Mouse (Mus musculus) intestine, embryonic 16.5 days (tissue): ENCODE measurements around the gene Myg1. TPM values are rescaled to one million over a fixed set of nuclear protein-coding genes. Genes with fewer than 3 reads are reported as not detected.
"Not testable (repeated sequence)": the region's sequence is repeated elsewhere in the genome, so short reads cannot be mapped to it uniquely, and the experiment has no call there.

ENCODE experiments used
- ATAC-seq: fragments of 200-750 bp; cut with Nextera tagmentation; 2 replicates; pipeline ENCODE4 v1.8.0; 2017; ENCODE audit warnings: moderate TSS enrichment, moderate library complexity
- H3K27ac ChIP-seq: fragments of 300-500 bp; sonication (generic); 2 replicates; pipeline ENCODE4 v1.5.1; 2014; ENCODE audit warnings: mild to moderate bottlenecking, low read length
- H3K27me3 ChIP-seq: fragments of 300-500 bp; sonication (generic); replicated peaks from 2 replicates; pipeline ENCODE4 v1.6.1; 2014; ENCODE audit warnings: low read length, control low read depth, mixed read lengths; ENCODE audit not compliant: control insufficient read depth, insufficient read depth
- H3K36me3 ChIP-seq: fragments of 300-500 bp; sonication (generic); 2 replicates; pipeline ENCODE4 v1.6.1; 2014; ENCODE audit warnings: low read length, control low read depth; ENCODE audit not compliant: control insufficient read depth, insufficient read depth
- H3K4me1 ChIP-seq: fragments of 300-500 bp; sonication (generic); 2 replicates; pipeline ENCODE4 v1.6.1; 2014; ENCODE audit warnings: low read length, control low read depth, mixed read lengths; ENCODE audit not compliant: control insufficient read depth, insufficient read depth
- H3K4me2 ChIP-seq: fragments of 300-500 bp; sonication (generic); 2 replicates; pipeline ENCODE4 v1.6.1; 2014; ENCODE audit warnings: low read depth, low read length, control low read depth
- H3K4me3 ChIP-seq: fragments of 300-500 bp; sonication (generic); 2 replicates; pipeline ENCODE4 v1.5.1; 2014; ENCODE audit warnings: mild to moderate bottlenecking, low read length
- H3K9ac ChIP-seq: fragments of 300-500 bp; sonication (generic); 2 replicates; pipeline ENCODE4 v1.6.1; 2014; ENCODE audit warnings: low read depth, low read length
- H3K9me3 ChIP-seq: fragments of 300-500 bp; sonication (generic); 2 replicates; pipeline ENCODE4 v1.6.1; 2016; ENCODE audit warnings: low read length, control low read depth; ENCODE audit not compliant: control insufficient read depth
- WGBS: fragments of 180-500 bp; shearing (Covaris S2); extraction: QIAGEN DNeasy Blood & Tissue Kit; methylation state at CpG from one replicate; pipeline ENCODE4 v1.1.7; 2014; 5-methylcytosine and 5-hydroxymethylcytosine counted together
- polyA plus RNA-seq: library from polyadenylated mRNA; unstranded; fragments of >200 nt; fragmentation: Nextera tagmentation; extraction: Ambion mirVana; gene quantifications from 2 replicates; pipeline ENCODE4 v1.2.1, GENCODE M21; 2015

The Myg1 gene
- polyA plus RNA-seq, 1 experiment from 2014 or later = 80.9 TPM

DNA sequence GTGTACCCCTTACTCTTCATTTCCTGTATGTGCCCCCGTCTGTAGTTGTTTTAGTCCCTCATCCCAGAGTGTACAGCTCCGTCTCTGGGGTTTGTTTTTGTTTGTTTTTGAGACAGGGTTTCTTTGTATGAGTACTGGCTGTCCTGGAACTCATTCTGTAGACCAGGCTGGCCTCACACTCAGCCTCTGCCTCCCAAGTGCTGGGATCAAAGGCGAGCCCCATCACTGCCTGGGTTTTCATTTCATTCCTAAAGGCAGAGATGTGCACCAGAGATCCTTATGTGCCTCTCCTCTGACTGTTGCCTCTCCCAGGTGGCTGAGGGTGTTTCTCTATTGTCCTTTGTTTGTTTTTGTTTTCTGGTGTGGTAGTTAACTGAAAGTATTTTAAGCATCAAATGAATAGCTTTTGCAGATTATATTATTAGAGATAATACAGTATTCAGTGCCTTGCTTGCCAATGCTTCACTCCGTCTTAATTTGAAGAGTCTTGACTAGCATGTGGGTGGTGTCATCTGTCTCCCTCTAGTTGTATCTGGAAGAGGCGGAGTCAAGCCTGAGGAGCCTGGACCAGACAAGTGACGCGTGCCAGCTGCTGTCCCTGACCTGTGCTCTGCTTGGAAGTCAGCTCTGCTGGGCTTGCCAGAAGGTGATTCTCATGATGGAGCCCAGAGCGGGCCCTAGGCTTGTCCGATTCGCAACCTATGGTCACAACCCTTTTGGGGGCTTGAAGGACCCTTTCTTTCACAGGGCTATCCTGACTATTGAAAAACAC lies 21.2 kb upstream of the Myg1 start:
- no peak overlapping the region for H3K27ac ChIP-seq
- H3K9me3 ChIP-seq = no peaks in the 10 kb centered on the region
- H3K4me3 ChIP-seq = no peak overlapping the region
- no peak overlapping the region for H3K9ac ChIP-seq
- ATAC-seq = peak; percentile 68; the same call in 1 of the 2 replicates
- no peak overlapping the region for H3K4me2 ChIP-seq
- H3K36me3 ChIP-seq = peaks cover 20% of the 10 kb centered on the region
- WGBS = 59% methylated on average over 10 of the region's 10 CpGs
- H3K27me3 ChIP-seq = no peaks in the 10 kb centered on the region
- 0 out of 2 replicates have a peak, but pooled peaks cover 3% of the 10 kb centered on the region for H3K4me1 ChIP-seq

DNA sequence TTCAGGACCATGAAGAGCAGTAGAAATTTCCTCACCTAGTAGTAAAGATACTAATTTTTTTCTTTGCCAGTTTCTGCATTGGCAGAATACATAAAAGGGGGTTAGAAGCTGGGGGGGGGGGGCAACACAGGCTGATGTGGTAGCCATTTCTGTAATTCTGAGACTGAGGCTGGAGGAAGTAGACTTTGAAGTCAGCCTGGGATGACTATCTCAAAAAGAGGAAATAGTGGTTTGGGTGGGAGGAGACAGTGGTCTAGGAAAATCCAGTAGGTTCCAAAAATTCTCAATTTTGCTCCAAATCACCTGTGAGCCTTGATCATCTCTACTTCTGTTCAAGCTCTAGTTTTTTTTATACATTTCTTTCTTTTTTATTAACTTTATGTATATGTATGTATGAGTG lies 20.0 kb upstream of the Myg1 start:
- H3K9me3 ChIP-seq = no peaks in the 10 kb centered on the region

DNA sequence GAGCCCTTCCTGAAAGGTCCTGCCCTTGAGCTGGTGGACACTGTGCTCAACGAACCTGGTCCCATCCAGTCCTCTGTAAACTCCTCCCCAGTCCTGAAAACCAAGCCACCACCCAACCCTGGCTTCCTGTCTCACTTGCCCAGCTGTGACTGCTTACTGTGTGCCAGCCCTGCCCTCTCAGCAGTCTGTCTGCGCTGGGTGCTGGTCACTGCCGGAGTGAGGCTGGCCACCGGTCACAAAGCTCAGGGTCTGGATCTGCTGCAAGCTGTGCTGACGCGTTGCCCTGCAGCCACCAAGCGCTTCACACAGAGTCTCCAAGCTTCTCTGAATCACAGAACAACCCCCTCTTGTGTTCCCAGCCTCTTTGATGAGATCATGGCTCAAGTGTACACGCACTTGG lies 16.2 kb upstream of the Myg1 start:
- Histone ChIP-seq H3K4me1 (no peaks in the 10 kb centered on the region), H3K9ac (no peak overlapping the region), H3K4me3 (no peak overlapping the region), H3K4me2 (no peak overlapping the region), H3K27ac (no peak overlapping the region), H3K27me3 (no peaks in the 10 kb centered on the region), H3K36me3 (peaks cover 19% of the 10 kb centered on the region), H3K9me3 (no peaks in the 10 kb centered on the region)
- no peak for ATAC-seq
- WGBS = 88% methylated on average over 8 of the region's 8 CpGs

More for the DNA sequence above, 20.0 kb upstream of the Myg1 start:
- H3K4me2 ChIP-seq = no peak overlapping the region
- H3K36me3 ChIP-seq = peaks cover 16% of the 10 kb centered on the region
- H3K4me3 ChIP-seq = no peak overlapping the region
- no peak for ATAC-seq
- H3K27me3 ChIP-seq = no peaks in the 10 kb centered on the region
- H3K9ac ChIP-seq = no peak overlapping the region
- H3K4me1 ChIP-seq = 0 out of 2 replicates have a peak, but pooled peaks cover 3% of the 10 kb centered on the region
- H3K27ac ChIP-seq = no peak overlapping the region

DNA sequence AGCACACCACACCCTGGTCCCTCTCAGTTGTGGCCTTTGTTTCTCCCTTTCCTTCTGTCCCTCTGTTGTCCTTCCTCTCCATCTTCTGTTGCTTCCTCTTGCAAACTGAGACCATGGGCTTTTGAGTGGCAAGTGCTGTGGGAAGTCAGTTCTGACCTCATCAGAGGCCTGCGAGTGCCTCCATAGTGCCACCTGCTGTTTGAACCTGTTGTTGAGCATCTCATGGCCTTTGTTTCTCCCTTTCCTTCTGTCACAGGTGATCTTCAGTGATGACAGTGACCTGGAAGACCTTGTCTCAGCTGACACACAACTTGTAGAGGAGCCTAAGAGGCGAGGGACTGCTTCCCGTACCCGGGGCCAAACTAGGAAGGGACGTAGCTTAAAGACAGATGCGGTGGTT lies 15.2 kb upstream of the Myg1 start:
- WGBS = 85% methylated on average over 6 of the region's 6 CpGs
- Histone ChIP-seq H3K4me1 (no peaks in the 10 kb centered on the region), H3K9me3 (no peaks in the 10 kb centered on the region), H3K27me3 (no peaks in the 10 kb centered on the region), H3K9ac (no peak overlapping the region), H3K4me2 (no peak overlapping the region), H3K36me3 (peaks cover 20% of the 10 kb centered on the region), H3K4me3 (no peak overlapping the region), H3K27ac (no peak overlapping the region)
- ATAC-seq = no peak

DNA sequence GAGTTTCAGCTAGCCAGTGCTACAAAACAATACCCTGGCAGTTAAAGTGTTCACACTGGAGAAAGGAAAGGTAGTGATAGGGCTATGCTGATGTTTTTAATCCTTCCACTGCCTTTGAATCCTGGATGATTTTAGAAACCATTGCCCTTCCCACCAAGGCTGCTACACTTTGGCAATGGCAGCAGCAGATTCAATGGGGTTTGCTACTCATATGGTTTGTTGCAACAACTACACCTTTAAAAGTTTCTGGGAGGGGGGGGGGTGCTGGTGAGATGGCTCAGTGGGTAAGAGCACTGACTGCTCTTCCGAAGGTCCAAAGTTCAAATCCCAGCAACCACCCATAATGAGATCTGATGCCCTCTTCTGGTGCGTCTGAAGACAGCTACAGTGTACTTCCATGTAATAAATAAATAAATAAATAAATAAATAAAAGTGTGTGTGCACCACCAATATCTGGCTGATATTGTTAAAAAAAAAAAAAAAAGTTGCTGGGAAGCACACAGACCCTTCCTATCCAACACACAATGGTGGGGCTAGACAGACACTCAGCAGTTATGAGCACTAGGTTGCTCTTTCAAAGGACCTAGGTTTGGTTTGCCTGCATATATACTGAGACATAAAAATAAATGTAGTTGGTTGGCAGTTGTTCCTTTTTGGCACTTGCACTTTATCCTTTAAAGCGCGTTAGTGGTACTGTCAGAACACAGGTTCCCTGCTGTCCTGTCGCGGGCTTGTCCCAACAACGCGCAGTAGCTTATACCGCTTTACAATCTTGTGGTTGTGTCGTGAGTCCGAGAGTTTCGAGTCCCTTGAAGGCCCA lies 6.6 kb upstream of the Myg1 start:
- 0 out of 2 replicates have a peak overlapping the region, but pooled peaks have one; percentile 48 for H3K4me2 ChIP-seq
- WGBS = 74% methylated on average over 12 of the region's 12 CpGs
- no peak for ATAC-seq

DNA sequence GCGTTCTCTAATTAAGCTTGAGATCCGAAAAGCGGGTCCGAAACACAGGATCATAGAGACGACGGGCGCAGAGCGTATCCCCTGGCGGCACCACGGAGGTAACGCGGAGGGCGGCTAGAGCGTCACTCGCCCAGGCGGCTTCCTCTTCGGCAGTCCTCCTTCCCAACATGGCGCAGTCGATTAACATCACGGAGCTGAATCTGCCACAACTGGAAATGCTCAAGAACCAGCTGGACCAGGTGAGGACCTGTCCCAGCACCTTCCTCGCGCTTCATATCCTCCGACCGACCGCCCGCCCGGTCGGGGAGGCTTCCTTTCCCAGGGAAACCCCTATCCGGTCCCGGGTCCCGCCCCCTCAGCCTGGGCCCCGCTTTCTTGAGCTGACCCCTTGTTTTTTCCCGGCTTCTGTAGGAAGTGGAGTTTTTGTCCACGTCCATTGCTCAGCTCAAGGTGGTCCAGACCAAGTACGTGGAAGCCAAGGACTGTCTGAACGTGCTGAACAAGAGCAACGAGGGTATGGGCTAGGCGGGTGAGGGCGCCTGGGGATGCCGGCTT lies 5.4 kb upstream of the Myg1 start, which contains the start of gene Pfdn5:
TSS of gene Pfdn5 (plus strand) at position 95 of the 555 bp plus-strand sequence.
- Histone ChIP-seq H3K9ac (peak within 1 kb of the TSS; percentile 81), H3K4me2 (peak within 1 kb of the TSS; percentile 75), H3K27me3 (no peaks in the 10 kb centered on the region), H3K27ac (peak within 1 kb of the TSS; percentile 63), H3K4me1 (peaks cover 8% of the 10 kb centered on the region; the same call in 1 of the 2 replicates), H3K9me3 (no peaks in the 10 kb centered on the region), H3K36me3 (peaks cover 12% of the 10 kb centered on the region; the same call in 1 of the 2 replicates), H3K4me3 (peak within 1 kb of the TSS; percentile 81)
- under 1% methylated on average over 40 of the region's 40 CpGs for WGBS
- ATAC-seq = peak; percentile 92

More for the DNA sequence above, 6.6 kb upstream of the Myg1 start:
- no peaks in the 10 kb centered on the region for H3K9me3 ChIP-seq
- no peak overlapping the region for H3K4me3 ChIP-seq
- H3K36me3 ChIP-seq = peaks cover 12% of the 10 kb centered on the region
- H3K27ac ChIP-seq = no peak overlapping the region
- no peak overlapping the region for H3K9ac ChIP-seq
- H3K27me3 ChIP-seq = no peaks in the 10 kb centered on the region
- 0 out of 2 replicates have a peak, but pooled peaks cover 7% of the 10 kb centered on the region for H3K4me1 ChIP-seq

DNA sequence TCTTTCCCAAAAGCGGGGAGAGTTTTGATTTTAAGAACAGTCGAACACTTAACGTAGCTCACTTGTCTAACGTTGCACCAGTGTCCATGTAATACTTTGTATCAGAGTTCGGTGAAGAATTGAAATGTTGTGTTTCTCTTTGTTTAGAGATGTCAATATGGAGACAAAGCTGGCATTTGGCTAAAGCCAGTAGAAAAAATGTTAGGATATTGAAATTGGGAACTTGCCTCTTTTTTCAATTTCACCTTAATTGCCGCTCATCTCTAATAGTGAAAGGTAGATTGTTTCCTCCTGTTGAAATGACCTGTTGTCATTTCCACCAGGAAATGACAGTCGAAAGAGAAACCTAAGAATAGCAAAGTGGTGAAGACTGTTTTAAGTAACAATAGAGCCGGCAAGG lies 4.6 kb upstream of the Myg1 start:
- ATAC-seq = no peak

DNA sequence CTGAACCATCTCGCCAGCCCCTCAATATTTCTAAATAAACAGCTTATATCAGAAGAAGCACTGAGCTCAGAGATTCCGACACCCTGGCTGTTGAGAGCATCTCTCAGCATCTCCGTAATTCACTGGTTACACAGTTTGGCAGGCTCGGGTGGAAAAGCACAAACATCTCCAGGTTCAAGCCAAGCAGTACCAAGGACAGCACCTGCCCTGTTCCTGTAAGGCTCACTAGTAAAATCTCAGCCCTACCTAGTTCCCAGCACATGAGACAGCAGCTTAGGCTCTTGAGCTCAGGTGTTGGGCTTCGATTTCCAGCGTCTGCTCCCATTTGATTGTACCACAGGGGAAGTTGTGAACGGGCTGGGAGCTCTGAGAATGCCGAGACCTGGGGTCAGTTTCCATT lies 3.7 kb downstream of the Myg1 start:
- peaks cover 18% of the 10 kb centered on the region for H3K36me3 ChIP-seq
- H3K27me3 ChIP-seq = no peaks in the 10 kb centered on the region
- no peak overlapping the region for H3K9ac ChIP-seq
- H3K9me3 ChIP-seq = no peaks in the 10 kb centered on the region
- H3K4me2 ChIP-seq = no peak overlapping the region
- no peak overlapping the region for H3K4me3 ChIP-seq
- no peak overlapping the region for H3K27ac ChIP-seq
- 83% methylated on average over 8 of the region's 8 CpGs for WGBS
- ATAC-seq = no peak
- H3K4me1 ChIP-seq = peaks cover 13% of the 10 kb centered on the region

More for the DNA sequence above, 4.6 kb upstream of the Myg1 start:
- peak overlapping the region; percentile 54; the same call in 1 of the 2 replicates for H3K27ac ChIP-seq
- peaks cover 12% of the 10 kb centered on the region; the same call in 1 of the 2 replicates for H3K36me3 ChIP-seq
- peak overlapping the region; percentile 75 for H3K4me2 ChIP-seq
- peak overlapping the region; percentile 81 for H3K4me3 ChIP-seq
- H3K4me1 ChIP-seq = peaks cover 11% of the 10 kb centered on the region; the same call in 1 of the 2 replicates
- peak overlapping the region; percentile 81 for H3K9ac ChIP-seq
- no peaks in the 10 kb centered on the region for H3K27me3 ChIP-seq
- WGBS = 58% methylated on average over 8 of the region's 8 CpGs
- no peaks in the 10 kb centered on the region for H3K9me3 ChIP-seq

DNA sequence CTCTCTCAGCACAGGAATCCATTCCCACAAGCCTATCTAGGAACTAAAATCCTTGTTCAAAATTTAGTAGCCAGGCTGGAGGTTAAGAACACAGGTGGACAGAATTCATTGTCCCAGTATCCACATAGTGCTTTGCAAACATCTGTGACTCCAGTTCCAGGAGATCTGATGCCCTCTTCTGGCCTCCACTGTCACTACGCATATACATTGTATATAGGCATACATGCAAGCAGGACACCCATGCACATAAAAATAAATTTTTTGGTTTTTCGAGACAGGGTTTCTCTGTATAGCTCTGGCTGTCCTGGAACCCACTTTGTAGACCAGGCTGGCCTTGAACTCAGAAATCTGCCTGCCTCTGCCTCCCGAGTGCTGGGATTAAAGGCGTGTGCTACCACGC lies 4.4 kb downstream of the Myg1 start:
- peaks cover 15% of the 10 kb centered on the region for H3K36me3 ChIP-seq
- H3K4me1 ChIP-seq = peaks cover 13% of the 10 kb centered on the region
- WGBS = 88% methylated on average over 5 of the region's 5 CpGs
- not testable (repeated sequence) for H3K27me3 ChIP-seq, ATAC-seq, H3K4me3 ChIP-seq, H3K27ac ChIP-seq, H3K9me3 ChIP-seq, H3K9ac ChIP-seq, H3K4me2 ChIP-seq
